Mouse (Mus musculus): ENCODE results near the gene Dda1.

The Dda1 gene

GRCm38 (mm10) chr8:71468001-71468400, 998 bp upstream of the Dda1 start:
- no peak for DNase-seq (ENCODE audit: low read depth in 2 of 2, low spot score in 2 of 2)

DNA sequence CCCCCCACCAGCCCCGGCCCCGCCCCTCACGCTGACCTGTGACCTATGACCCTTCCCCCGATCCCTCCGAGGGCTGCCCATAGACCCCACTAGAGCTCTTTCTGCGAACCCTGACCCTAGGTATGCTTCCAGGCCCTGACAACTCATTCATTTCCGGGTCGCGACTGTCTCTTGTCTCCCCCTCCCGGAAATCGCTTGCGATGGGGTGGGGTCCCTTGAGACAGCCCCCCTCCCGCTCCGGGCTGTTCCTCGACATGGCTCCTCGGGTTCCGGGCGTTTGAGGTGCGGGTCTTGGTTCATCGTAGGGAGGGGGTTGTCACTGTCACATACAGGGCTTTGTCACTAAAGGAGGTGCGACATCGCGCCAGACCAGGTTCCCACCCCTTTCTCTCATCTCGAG, 412 bp downstream of the Dda1 start:
- DNase-seq (ENCODE audit: low read depth in 2 of 2, low spot score in 2 of 2), result peak in 1 of 2 experiments; percentile 35

DNA sequence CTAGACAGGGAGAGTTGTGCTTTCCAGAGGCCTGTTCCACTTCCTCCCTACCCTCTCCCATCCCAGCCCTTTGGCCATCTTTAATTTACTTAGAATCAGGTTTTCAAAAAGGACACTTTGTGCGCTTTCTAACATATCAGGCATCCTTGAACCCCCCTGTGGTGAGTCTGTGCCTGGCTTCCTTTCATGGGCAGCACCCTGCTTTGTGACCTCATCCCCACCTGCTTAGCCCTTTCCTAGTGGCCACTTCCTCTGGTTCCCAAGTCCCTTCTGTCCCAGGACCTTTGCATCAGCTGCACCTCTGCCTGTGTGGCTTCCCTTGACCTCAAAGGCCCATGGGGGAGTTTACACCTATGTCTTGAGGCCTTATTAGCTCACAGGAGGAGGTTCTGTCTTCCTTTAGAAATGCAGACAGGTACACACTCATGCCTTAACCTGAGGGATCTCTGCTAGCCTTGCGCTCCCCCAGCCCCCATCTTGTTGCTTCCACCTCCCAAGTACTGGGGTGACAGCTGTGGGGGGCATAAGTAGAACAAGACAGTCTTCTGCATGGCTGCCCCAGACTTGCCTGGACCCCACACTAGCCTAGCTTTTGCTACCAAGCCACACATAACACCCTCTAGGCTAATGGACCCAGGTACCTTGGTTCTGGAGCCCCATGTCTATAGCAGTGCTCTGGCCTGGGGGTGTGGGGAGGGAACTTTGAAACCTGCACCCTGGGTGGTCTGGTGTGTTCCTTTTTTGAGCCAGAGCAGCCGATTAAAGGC, 1.3 kb downstream of the Dda1 start:
- no peak for DNase-seq (ENCODE audit: low read depth in 2 of 2, low spot score in 2 of 2)

GRCm38 (mm10) chr8:71470913-71471255, 1.9 kb downstream of the Dda1 start:
- DNase-seq (ENCODE audit: low read depth in 2 of 2, low spot score in 2 of 2), result no peak

- no peak for DNase-seq (ENCODE audit: low read depth in 2 of 2, low spot score in 2 of 2)
Observed at GRCm38 (mm10) chr8:71471861-71472260, 2.9 kb downstream of the Dda1 start.

- no peak for DNase-seq (ENCODE audit: low read depth in 2 of 2, low spot score in 2 of 2)
Observed at GRCm38 (mm10) chr8:71472601-71473386, 3.8 kb downstream of the Dda1 start.

- no peak for DNase-seq (ENCODE audit: low read depth in 2 of 2, low spot score in 2 of 2)
Observed at GRCm38 (mm10) chr8:71474344-71474743, 5.3 kb downstream of the Dda1 start.

DNA sequence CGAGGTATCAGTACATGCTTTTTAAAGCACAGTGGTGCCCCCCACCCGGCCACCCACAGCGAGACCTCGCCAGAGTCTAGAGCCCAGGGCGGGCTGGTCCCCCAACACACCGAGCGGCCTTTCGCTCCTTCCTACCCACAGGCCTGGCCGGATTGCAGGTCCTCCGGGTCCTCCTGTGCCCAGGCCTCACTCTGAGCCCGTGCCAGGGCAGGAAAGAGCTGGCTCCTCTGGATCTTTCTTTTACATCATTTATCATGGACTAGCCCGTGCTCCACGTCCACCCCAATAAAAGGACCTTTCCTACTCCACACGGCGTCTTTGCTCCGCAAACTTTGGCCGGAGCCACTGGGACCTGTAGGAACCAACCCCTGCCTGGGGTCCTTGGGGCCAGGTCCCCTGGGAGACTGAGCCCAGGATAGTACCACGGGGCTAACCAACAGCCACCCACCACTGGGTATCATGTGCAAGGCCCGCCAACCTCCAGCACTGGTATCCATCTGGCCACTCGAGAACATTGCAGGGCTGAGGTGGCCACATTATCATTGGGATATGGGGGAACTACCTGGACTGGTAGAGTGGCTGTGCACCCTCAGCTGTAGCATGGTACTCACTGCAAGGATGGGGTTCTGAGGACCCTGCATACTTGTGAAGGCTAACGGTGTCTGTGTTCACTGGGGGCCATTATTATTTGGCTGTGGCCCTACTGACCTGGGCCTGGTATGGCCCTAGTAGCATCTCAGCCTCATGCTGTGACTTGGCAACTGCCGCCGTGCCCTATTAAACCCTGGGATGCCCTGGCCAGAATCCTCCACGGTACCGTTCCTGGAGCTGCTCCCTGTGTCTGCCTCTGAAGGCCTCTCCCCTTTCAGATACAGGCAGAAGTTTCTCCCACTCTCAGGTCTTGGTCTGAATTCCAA, 6.0 kb downstream of the Dda1 start:
- DNase-seq (ENCODE audit: low read depth in 2 of 2, low spot score in 2 of 2), result no peak

- no peak for DNase-seq (ENCODE audit: low read depth in 2 of 2, low spot score in 2 of 2)
Observed at GRCm38 (mm10) chr8:71475702-71476075, 6.7 kb downstream of the Dda1 start.

DNA sequence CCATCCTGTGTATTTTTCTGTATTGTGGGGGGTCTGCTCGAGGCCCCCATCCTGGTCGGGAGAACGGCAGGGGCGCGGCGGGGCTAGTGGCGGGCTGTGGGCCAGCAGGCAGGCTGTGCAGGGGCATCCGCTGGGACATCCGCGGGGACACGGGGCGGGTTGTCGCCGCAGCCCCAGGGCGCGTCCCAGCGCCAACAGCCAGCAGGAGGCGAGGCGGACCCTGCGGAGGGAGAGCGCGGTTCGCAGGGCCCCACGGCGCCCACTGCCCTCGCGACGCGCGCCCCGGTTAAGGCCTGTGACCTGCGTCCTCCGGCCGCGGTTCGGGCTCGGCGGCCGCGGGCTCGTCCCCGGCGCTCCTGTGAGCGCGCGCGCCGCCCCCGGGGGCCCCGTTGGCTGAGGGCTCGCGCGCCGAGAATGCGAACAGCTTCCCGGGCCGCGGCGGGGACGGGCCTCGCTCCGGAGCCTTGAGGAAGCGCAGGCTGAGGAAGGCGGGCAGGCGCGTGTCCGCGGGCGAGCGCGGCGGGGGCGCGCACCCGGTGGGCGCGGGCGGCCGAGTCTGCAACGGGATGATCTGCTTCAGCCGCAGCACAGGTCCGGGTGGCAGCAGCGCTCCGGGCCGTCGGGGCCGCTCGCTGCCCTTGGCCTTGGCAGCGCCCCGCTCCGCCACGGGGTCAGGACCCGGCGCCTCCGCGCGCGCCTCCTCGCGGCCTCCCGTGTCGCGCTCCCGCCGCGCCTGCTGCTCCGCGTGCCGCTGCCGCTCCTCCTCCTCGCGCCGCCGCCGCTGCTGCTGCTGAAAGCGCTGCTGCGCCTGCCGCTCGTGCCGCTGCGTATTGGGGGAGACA, 7.3 kb downstream of the Dda1 start:
- DNase-seq (ENCODE audit: low read depth in 2 of 2, low spot score in 2 of 2), result peak; percentile 53 to 55

GRCm38 (mm10) chr8:71477196-71477845, 8.3 kb downstream of the Dda1 start:
- DNase-seq (ENCODE audit: low read depth in 2 of 2, low spot score in 2 of 2), result no peak

DNA sequence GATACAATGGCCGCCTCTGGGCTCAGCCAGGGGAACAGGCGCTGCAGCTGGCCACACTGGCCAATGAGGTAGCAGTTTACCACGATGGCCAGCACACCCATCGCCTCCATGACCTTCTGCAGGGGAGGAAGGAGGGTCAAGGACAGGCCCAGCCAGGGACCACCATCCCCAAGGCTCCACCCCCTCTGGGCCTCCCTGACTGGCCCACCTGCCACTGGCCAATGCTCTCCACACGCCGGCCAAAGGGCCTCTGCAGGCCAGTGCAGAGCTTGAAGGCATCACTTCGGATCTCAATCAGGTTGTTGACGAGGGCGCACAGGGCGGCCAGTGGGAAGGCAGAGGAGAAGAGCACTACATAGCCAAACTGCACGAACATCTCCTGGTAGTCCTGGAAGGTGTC, 9.9 kb downstream of the Dda1 start:
- DNase-seq (ENCODE audit: low read depth in 2 of 2, low spot score in 2 of 2), result no peak

DNA sequence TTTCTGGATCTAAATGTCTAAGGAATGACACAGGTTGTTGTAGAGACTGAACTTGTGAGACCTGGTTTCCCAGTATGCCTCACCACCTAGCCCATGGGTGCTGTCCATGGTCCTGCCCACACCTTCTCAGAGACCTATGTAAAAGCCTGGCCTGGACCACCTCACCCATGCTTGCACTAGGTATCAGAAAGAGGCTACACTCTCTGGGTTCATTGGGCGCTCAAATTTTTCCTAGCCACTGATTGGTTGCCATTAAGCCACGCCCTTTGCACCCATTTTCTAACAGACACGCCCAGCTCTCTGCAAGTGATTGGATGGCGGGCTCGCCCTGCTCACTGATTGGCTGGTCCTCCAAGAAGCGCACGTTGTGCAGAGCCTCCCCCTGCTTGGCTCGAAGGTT, 14.9 kb downstream of the Dda1 start:
- DNase-seq (ENCODE audit: low read depth in 2 of 2, low spot score in 2 of 2), result peak in 1 of 2 experiments; percentile 29

GRCm38 (mm10) chr8:71484736-71485135, 15.7 kb downstream of the Dda1 start:
- no peak for DNase-seq (ENCODE audit: low read depth in 2 of 2, low spot score in 2 of 2)

DNA sequence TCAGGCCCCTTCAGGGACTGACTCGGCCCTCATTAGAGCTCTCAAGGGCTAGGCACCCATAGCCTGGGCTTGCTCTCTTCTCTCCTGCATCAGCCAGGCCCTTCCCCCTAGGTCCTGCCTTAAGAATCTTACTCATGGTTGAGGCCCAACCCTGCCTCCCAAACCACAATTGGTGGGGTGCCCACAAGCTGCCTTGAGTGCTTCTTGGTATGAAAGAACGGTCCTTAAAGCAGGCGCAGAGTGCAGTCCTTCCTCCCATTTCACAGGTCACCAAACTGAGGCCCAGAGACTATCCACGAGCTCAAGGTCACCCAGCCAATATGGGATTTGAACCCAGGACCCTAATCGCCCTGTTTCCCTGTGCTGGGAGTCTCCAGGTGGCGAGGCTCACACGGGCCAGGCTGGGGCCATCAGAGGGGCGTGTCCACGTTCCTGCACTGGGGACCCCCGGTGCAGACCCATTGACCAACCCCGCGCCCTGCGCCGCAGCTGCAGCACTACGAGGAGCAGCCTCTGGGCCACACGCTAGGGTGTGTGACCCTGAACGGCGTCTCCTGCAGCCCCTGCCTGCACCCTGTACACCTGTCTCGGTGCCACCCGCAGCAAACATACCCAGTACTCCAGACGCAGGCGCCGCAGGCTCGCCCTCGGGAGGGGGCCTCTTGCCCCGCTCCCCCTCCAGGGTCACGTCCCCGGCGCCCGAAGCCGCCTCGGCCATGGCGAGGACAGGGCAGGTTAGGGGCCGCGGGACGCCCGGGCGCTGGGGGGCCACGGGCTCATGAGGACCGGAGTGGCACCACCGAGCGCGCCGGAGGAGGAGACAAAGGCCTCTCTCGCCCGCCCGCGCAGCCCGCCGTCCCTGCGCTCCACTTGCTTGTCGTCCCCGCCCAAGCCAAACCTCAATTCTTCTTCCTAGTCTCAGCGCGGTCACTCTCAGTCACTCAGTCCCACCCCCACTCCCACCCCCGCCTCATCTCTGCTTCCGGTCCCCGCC, 16.4 kb downstream of the Dda1 start, which contains the start of gene Ano8:
TSS of gene Ano8 (minus strand) at position 822 of the 994 bp plus-strand sequence.
- peak; percentile 81 for DNase-seq (ENCODE audit: low read depth in 2 of 2, low spot score in 2 of 2)

DNA sequence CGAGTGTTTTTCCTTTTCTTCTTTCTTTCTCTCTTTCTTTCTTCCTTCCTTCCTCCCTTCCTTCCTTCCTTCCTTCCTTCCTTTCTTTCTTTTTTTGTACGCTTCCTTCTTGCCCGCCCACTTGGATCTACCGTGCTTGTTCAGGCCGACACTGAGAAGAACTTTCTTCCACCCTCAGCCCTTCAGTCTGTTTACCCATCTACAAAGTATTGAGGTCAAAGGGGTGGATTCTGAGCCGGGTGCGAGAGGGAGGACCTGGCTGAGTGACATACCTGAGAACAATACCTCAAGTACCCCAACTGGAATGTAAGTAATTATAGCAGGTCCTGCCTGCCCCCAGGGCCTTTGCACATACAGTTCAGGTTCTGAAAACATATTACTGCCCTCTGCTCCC, 17.1 kb downstream of the Dda1 start:
- DNase-seq (ENCODE audit: low read depth in 2 of 2, low spot score in 2 of 2), result no peak

- DNase-seq (ENCODE audit: low read depth in 2 of 2, low spot score in 2 of 2), result peak; percentile 61 to 70
Observed at GRCm38 (mm10) chr8:71487691-71488445, 18.9 kb downstream of the Dda1 start, which contains the start of gene Gtpbp3. Gene Gtpbp3 (plus strand): TSS chr8:71488103.

DNA sequence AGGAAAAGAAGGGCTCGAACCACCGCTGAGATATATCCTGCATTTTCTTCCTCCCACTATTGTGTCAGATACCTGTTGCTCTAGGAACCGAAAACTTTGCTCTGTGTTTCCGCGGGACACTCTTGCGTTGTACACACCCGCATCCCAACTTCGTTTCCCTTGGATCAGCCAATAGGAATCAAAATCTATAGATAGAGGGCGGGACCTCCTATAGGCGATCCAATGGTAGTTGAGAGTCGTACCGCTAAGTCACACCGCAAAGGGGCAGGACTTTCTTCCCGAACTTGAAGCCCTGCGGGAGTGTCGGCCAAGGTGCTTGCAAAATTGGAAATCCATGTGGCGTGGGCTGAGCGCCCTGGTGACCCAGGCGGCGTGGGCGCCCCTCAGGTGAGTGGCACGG, 19.5 kb downstream of the Dda1 start:
- peak; percentile 86 to 93 for DNase-seq (ENCODE audit: low read depth in 2 of 2, low spot score in 2 of 2)

Measured in CD8-positive naive resting alpha-beta T cell, adult 2 months (primary cell).